Mouse (Mus musculus) large intestine, adult 2 months (tissue): ENCODE results near the gene Il1rl2. TPM values are rescaled to one million over a fixed set of nuclear protein-coding genes. Genes with fewer than 3 reads are reported as not detected.

ENCODE experiments used
- polyA plus RNA-seq: library from polyadenylated mRNA; depleted of rRNA; stranded (reverse); fragments of >200 nt; gene quantifications from 2 replicates; pipeline ENCODE4 v1.2.3, GENCODE M21; 2012; rRNA removed

Il1rl2 gene
- polyA plus RNA-seq, 1 experiment: 1.2 TPM

Other genes starting within 250 kb of the Il1rl2 start
- 2.1 and 3.3 TPM in 2 replicates for gene Il1r1, start 99.5 kb upstream of the Il1rl2 start, polyA plus RNA-seq
- gene Il1rl1, start 105.0 kb downstream of the Il1rl2 start, polyA plus RNA-seq: 2.1 and 4.7 TPM in 2 replicates
- gene Il18r1, start 140.9 kb downstream of the Il1rl2 start, polyA plus RNA-seq: 0.52 and 1.1 TPM in 2 replicates
- gene Il18rap, start 190.8 kb downstream of the Il1rl2 start, polyA plus RNA-seq: 0.35 and 0.55 TPM in 2 replicates